Mouse (Mus musculus) heart, postnatal 0 days (tissue): ENCODE measurements around the gene Nr1h4. TPM values are rescaled to one million over a fixed set of nuclear protein-coding genes. Genes with fewer than 3 reads are reported as not detected.

Experiments used
- ATAC-seq: fragments of 200-750 bp; cut with Nextera tagmentation; 2 replicates; pipeline ENCODE4 v1.8.0; 2017; ENCODE audit warnings: low read depth, moderate number of reproducible peaks, moderate library complexity; ENCODE audit not compliant: insufficient read depth
- DNase-seq: peaks from one replicate; pipeline ENCODE4 v3.0.0-alpha.2; 2016; ENCODE audit warnings: low spot score
- H3K27ac ChIP-seq: fragments of 300-500 bp; sonication (generic); 2 replicates; pipeline ENCODE4 v1.5.1; 2014; ENCODE audit warnings: low read depth, mild to moderate bottlenecking
- H3K27me3 ChIP-seq: fragments of 300-500 bp; sonication (generic); 2 replicates; pipeline ENCODE4 v1.6.1; 2014; ENCODE audit warnings: low read length, mixed read lengths; ENCODE audit not compliant: control insufficient read depth, insufficient read depth
- H3K36me3 ChIP-seq: fragments of 300-500 bp; sonication (generic); replicated peaks from 2 replicates; pipeline ENCODE4 v1.6.1; 2014; ENCODE audit warnings: low read length, mixed read lengths; ENCODE audit not compliant: control insufficient read depth, insufficient read depth
- H3K4me1 ChIP-seq: fragments of 300-500 bp; sonication (generic); 2 replicates; pipeline ENCODE4 v1.6.1; 2014; ENCODE audit warnings: antibody characterized with exemption; ENCODE audit not compliant: control insufficient read depth, insufficient read depth
- H3K4me2 ChIP-seq: fragments of 300-500 bp; sonication (generic); 2 replicates; pipeline ENCODE4 v1.6.1; 2014; ENCODE audit warnings: low read depth, mild to moderate bottlenecking, low read length, moderate library complexity
- H3K4me3 ChIP-seq: fragments of 300-500 bp; sonication (generic); 2 replicates; pipeline ENCODE4 v1.5.1; 2014; ENCODE audit warnings: low read depth, low read length
- H3K9ac ChIP-seq: fragments of 300-500 bp; sonication (generic); replicated peaks from 2 replicates; pipeline ENCODE4 v1.6.1; 2014; ENCODE audit warnings: low read depth, low read length, mixed read lengths
- H3K9me3 ChIP-seq: fragments of 300-500 bp; sonication (generic); replicated peaks from 2 replicates; pipeline ENCODE4 v1.6.1; 2016; ENCODE audit warnings: low read length; ENCODE audit not compliant: control insufficient read depth
- CTCF ChIP-seq: IDR thresholded peaks from 2 replicates; pipeline ENCODE4 v1.5.1; 2016; ENCODE audit warnings: antibody characterized with exemption, control low read depth, low read depth
- EP300 ChIP-seq: IDR thresholded peaks from 2 replicates; pipeline ENCODE4 v1.6.1; 2016; ENCODE audit warnings: antibody characterized with exemption, low read depth
- WGBS: fragments of 180-500 bp; shearing (Covaris S2); extraction: QIAGEN DNeasy Blood & Tissue Kit; methylation state at CpG from one replicate; pipeline ENCODE4 v1.1.7; 2014; 5-methylcytosine and 5-hydroxymethylcytosine counted together
- polyA plus RNA-seq: library from polyadenylated mRNA; unstranded; fragments of >200 nt; fragmentation: Nextera tagmentation; extraction: Ambion mirVana; gene quantifications from 2 replicates; pipeline ENCODE4 v1.2.1, GENCODE M21; 2015
- total RNA-seq: library from RNA; depleted of rRNA; stranded (reverse); fragments of >200 nt; gene quantifications from 2 replicates; pipeline ENCODE4 v1.2.3, GENCODE M21; 2014; ENCODE audit warnings: low replicate concordance

Nr1h4 gene
- total and polyA plus RNA-seq, 2 experiments from 2014 or later, result 1.3 to 1.4 TPM

- DNase-seq (no peak), ATAC-seq (no peak)
- TF ChIP-seq CTCF, result no peak
- TF ChIP-seq EP300, result no peak
- Histone ChIP-seq H3K9ac (no peak overlapping the region), H3K9me3 (0 out of 2 replicates have a peak, but pooled peaks cover 4% of the 10 kb centered on the region), H3K36me3 (no peaks in the 10 kb centered on the region), H3K27me3 (no peaks in the 10 kb centered on the region), H3K4me2 (no peak overlapping the region), H3K4me1 (no peaks in the 10 kb centered on the region), H3K4me3 (no peak overlapping the region), H3K27ac (no peak overlapping the region)
- 70% methylated on average over 7 of the region's 7 CpGs for WGBS
These were observed 62.6 kb downstream of the Nr1h4 start for GRCm38 (mm10) chr10:89470596-89471353.

- Histone ChIP-seq H3K27me3 (no peaks in the 10 kb centered on the region), H3K9me3 (0 out of 2 replicates have a peak, but pooled peaks cover 2% of the 10 kb centered on the region), H3K9ac (no peak overlapping the region), H3K4me1 (no peaks in the 10 kb centered on the region), H3K27ac (no peak overlapping the region), H3K4me3 (no peak overlapping the region), H3K4me2 (no peak overlapping the region), H3K36me3 (no peaks in the 10 kb centered on the region)
- DNase-seq (no peak), ATAC-seq (no peak)
- WGBS, result 71% methylated on average over 4 of the region's 4 CpGs
- TF ChIP-seq CTCF (no peak), EP300 (no peak)
These were observed 68.5 kb downstream of the Nr1h4 start for GRCm38 (mm10) chr10:89464760-89465405.

GRCm38 (mm10) chr10:89462890-89463289 lies 70.5 kb downstream of the Nr1h4 start:
- 82% methylated on average over 11 of the region's 11 CpGs for WGBS
- ATAC-seq (no peak), DNase-seq (no peak)
- H3K9me3 ChIP-seq, result no peaks in the 10 kb centered on the region
- H3K27ac ChIP-seq, result no peak overlapping the region
- no peak overlapping the region for H3K4me2 ChIP-seq
- no peaks in the 10 kb centered on the region for H3K4me1 ChIP-seq
- H3K9ac ChIP-seq, result no peak overlapping the region
- no peaks in the 10 kb centered on the region for H3K36me3 ChIP-seq
- TF ChIP-seq EP300, result no peak
- TF ChIP-seq CTCF, result no peak
- no peak overlapping the region for H3K4me3 ChIP-seq
- H3K27me3 ChIP-seq, result no peaks in the 10 kb centered on the region

GRCm38 (mm10) chr10:89461856-89462507 lies 71.4 kb downstream of the Nr1h4 start:
- H3K27me3 ChIP-seq, result no peaks in the 10 kb centered on the region
- H3K27ac ChIP-seq, result no peak overlapping the region
- TF ChIP-seq CTCF (peak; percentile 95), EP300 (no peak)
- 21% methylated on average over 14 of the region's 14 CpGs for WGBS
- H3K4me3 ChIP-seq, result peak overlapping the region; percentile 23; the same call in 1 of the 2 replicates
- DNase-seq, result peak; percentile 88
- peak; percentile 68; the same call in 1 of the 2 replicates for ATAC-seq
- H3K4me1 ChIP-seq, result no peaks in the 10 kb centered on the region
- no peak overlapping the region for H3K9ac ChIP-seq
- H3K9me3 ChIP-seq, result no peaks in the 10 kb centered on the region
- no peaks in the 10 kb centered on the region for H3K36me3 ChIP-seq
- H3K4me2 ChIP-seq, result peak overlapping the region; percentile 39; the same call in 1 of the 2 replicates

- ATAC-seq (no peak), DNase-seq (no peak)
- TF ChIP-seq EP300 (no peak), CTCF (no peak)
- no peaks in the 10 kb centered on the region for H3K36me3 ChIP-seq
- WGBS, result 87% methylated on average over 11 of the region's 11 CpGs
- no peak overlapping the region for H3K4me3 ChIP-seq
- H3K4me1 ChIP-seq, result no peaks in the 10 kb centered on the region
- H3K9me3 ChIP-seq, result no peaks in the 10 kb centered on the region
- no peak overlapping the region for H3K27ac ChIP-seq
- no peaks in the 10 kb centered on the region for H3K27me3 ChIP-seq
- H3K9ac ChIP-seq, result no peak overlapping the region
- no peak overlapping the region for H3K4me2 ChIP-seq
These were observed 72.4 kb downstream of the Nr1h4 start for GRCm38 (mm10) chr10:89460972-89461371.
